Mouse (Mus musculus): ENCODE data around the gene G6pc2.

GRCm38 (mm10) chr2:69175296-69175695 is 35.6 kb upstream of the G6pc2 start:
- no peak for TF ChIP-seq TBP (IDR thresholded peaks at IDR 0.05; ENCODE audit: low read depth, low read length)
- no peak for TF ChIP-seq MAX (IDR thresholded peaks at IDR 0.05; ENCODE audit: low read length)
- no peak for TF ChIP-seq USF2 (IDR thresholded peaks at IDR 0.05; ENCODE audit: borderline replicate concordance in 1 of 2, insufficient read depth in 1 of 2, low read depth in 1 of 2, low read length in 2 of 2)
- TF ChIP-seq POLR2AphosphoS5 (IDR thresholded peaks at IDR 0.05; ENCODE audit: borderline replicate concordance, low read depth, low read length): no peak
- no peak for TF ChIP-seq POLR2A (IDR thresholded peaks at IDR 0.05; ENCODE audit: control insufficient read depth in 1 of 2, insufficient read depth in 1 of 2, low read depth in 1 of 2, low read length in 2 of 2, poor library complexity in 1 of 2)
- TF ChIP-seq CTCF (IDR thresholded peaks at IDR 0.05 in 2 of 3, conservative IDR thresholded peaks at IDR 0.05 in 1 of 3; ENCODE audit: control insufficient read depth in 1 of 3, insufficient read depth in 1 of 3, low read depth in 2 of 3, low read length in 3 of 3, poor library complexity in 1 of 3, severe bottlenecking in 1 of 3): no peak
- no peak for TF ChIP-seq TAL1 (IDR thresholded peaks at IDR 0.05; ENCODE audit: low read length)
- no peak for TF ChIP-seq USF1 (IDR thresholded peaks at IDR 0.05; ENCODE audit: low read depth, low read length)
- no peak for TF ChIP-seq BHLHE40 (IDR thresholded peaks at IDR 0.05; ENCODE audit: borderline replicate concordance, low read depth, low read length)
- TF ChIP-seq RCOR1 (IDR thresholded peaks at IDR 0.05; ENCODE audit: low read depth, low read length): no peak
- no peak for TF ChIP-seq MAZ (IDR thresholded peaks at IDR 0.05; ENCODE audit: low read depth, low read length)
